Mouse (Mus musculus) left cerebral cortex, postnatal 10 days (tissue): Measurements from ENCODE around the gene Rps6kb2. TPM values are rescaled to one million over a fixed set of nuclear protein-coding genes. Genes with fewer than 3 reads are reported as not detected.

Source experiments
- DNase-seq, 2 experiments: peaks; one replicate each; pipeline ENCODE4 v3.0.0; 2021 to 2022; ENCODE audit warnings: low spot score in 2 of 2, mixed read lengths in 1 of 2; ENCODE audit errors: extremely low spot score in 1 of 2
- intact Hi-C: fragments of 180-260 bp; cut with DNase I; formaldehyde crosslinking; loops from one replicate; pipeline ENCODE4 v1.15.1; 2025
- total RNA-seq, 2 experiments: library from RNA; stranded (reverse); gene quantifications; 2 replicates each; pipeline ENCODE4 v1.2.3; 2021

Gene Rps6kb2
- total RNA-seq, 2 experiments from 2014 or later, result 34.1 to 35.0 TPM

DNA sequence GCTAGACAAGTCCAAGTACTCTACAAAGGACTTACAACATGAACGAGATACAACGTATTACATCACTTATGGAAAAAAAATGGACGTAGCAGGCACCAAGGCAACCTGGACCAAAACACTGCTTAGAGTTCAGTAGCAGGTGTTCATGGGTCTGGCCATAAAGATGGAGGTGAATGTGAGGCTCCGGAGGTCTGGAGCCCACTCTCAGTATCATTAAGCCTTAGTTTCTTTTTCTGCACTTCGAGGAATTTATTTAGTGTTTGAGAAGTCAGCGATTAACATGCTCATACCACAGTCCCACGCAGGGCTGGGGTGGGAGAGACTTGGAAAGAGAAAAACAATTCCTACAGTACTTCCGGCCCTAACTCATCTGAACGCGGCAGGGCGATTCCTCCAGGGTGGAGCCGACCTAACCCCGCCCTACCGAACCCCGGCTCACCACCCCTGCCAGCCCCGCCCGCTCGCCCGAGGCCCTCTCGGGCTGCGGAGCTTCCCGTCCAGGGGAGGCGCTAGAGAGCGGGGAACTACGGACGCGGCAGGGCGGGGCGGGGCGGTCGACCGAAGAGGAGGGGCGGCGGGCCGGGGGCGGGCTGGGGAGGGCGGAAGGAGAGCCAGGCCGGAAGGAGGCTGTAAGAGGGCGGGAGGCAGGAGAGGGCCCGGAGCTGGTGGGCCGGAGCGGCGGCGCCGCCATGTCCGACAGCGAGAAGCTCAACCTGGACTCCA lies 28.5 kb upstream of the Rps6kb2 start, which contains the start of gene Ppp1ca:
TSS of gene Ppp1ca (plus strand) at position 538 of the 723 bp plus-strand sequence.
- intact Hi-C loops, result no loop called here
- DNase-seq, result peak; percentile 88 to 97

DNA sequence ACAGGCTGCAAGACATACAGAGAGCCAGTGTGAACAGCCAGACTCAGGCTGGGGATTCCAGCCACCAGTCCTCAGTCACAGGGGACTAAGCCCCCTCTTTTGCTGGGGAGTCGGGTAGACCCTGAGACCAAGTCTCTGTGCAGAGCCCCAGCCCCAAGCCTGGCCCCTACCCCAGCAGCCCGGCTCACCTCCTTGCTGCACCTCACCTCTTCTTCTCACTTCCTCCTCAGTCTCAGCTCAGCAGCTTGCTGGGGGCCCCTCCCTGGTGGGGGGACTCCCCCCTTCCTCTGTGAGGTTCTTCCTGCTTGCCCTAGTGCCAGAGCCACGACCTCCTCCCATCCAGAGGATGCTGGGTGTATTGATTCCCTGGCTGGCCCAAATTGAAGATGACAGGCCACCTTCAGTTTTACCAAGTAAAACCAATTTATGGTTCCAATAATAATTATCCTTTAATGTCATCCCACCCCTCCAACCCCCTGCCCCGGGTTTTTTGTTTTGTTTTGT lies 27.7 kb upstream of the Rps6kb2 start, which contains the start of gene Tbc1d10c:
TSS of gene Tbc1d10c (minus strand) at position 454 of the 504 bp plus-strand sequence.
- DNase-seq, result peak in 1 of 2 experiments; percentile 48
- intact Hi-C loops, result no loop called here

DNA sequence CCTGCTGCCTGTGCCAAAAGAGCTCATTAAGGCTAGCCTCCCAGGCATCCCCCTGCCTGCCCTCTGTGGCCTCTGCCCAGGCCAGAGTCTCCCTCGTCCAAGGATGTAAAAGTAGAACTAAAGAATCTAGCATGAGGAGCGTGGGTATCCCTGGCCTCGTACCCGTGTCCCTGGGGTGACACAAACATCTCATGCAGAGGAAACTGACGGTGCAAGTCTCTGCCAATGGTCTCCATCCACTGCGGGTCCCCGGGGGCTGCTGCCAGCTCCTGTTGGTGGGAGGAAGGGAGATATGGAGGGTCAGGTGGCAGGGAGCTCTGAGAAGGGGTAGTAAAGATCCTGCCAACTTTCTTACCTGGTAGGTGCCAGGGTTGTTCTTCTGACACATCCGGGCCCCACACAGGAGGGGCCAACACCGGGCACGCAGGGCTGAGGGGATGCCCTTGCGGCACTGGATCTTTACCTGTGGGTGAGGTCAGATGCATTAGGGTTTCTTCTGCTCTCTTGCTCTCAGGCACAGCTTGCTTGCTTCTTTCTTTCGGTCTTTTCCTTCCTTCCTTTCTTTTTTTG lies 26.0 kb upstream of the Rps6kb2 start:
- intact Hi-C loops, result no loop called here
- DNase-seq, result no peak

DNA sequence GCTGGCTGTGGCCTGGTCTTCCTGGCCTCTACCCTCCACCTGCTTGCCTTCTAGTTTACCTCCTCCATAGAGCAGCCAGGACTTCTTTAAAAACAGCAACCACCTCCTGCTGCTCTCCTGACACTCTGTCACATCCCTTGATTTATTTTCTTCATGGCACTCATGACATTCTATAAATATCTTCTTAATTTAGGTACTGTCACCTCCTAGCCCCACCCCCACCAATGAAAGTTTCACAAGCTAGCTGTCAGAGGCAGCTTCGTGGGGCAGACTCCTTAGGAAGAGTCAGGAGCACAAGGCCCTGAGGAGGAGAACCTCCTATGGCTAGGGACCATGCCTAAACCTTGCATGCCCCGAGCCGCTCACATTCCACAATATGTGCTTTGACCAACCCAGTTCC lies 24.1 kb upstream of the Rps6kb2 start:
- intact Hi-C loops, result no loop called here
- DNase-seq, result no peak

DNA sequence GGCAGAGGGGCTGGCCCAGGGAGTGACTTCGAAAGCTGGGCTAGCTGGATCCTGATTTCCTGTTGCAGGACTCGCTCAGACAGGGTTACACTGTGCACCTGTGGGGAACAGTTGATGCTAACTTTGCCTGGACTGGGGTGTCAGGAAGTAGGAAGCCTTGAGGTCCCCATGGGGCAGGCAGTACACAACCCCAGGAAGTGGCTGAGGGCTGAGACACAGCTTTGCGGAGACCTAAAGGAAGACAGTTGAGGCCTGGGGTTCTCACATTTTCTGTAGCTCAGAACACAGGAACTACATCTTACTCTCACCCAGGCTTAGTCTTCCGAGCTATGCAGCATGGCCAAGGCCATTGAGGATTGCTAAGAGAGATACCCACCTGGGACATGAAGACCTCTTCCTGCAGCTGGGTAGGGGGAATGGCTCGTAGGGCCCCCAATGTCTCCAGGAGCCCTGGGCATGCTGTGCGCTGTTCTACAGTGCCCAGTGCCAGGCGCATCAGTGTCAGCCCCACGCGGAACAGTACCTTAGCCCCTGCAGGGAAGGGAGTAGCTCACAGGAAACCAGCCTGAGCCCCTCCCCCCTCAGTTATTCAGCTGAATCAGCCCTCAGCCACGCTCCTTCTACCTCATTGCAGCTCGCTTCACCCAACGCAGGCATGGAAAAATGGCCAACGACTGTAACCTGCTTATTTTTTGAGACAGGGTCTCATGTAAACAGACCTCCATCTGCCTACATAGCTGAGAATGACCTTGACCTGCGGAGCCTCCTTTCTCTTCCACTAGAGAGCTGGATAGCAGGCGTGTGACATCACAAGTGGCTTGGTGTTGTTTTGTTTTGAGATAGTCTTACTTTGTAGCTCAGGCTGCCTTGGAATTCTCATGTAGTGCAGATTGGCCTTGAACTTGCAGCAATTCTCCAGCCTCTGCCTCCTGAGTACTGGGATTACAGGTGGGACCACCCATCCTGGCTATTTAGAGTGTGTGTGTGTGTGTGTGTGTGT lies 22.1 kb upstream of the Rps6kb2 start:
- intact Hi-C loops, result no loop called here

DNA sequence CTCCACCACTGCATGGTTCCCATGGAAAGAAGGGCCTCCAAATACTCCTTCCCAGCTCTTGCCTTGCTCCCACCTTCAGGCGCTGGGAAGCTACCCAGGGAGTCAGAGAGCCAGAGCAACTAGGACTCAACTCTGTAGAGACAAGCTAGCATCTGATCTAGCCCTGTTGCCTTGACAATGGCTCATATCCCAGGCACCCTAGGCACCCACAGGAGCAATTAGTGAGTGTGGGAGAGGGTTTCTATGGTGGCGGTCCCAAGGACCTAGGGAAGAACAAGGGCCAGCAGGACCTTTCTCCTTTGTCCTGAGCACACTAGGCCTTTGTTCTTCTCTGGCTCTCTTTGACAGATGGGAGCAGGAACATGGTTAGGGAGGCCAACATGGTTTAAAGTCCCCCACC lies 20.5 kb upstream of the Rps6kb2 start:
- intact Hi-C loops, result no loop called here

More for the DNA sequence above, 22.1 kb upstream of the Rps6kb2 start:
- DNase-seq, result peak in 1 of 2 experiments; percentile 63

DNA sequence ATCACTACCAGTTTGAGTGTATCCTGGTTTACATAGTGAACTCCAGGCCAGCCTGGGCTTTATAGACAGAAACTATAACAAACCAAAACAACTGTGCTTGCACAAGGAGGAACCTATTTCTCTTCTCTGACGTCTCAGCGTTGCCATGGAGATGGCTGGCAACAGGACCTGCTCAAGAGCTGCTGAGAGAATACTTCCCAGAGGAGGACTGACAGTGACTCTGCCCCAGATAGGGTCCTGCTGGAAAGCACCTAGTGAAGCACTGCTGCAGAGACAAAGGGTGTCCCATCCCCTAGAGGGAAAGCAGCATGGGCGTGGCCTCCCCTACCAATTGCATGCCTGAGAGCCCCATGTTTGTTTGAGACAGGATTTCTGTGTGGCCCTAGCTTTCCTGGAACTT lies 18.7 kb upstream of the Rps6kb2 start:
- DNase-seq, result peak; percentile 80 to 82
- intact Hi-C loops, result no loop called here

More for the DNA sequence above, 20.5 kb upstream of the Rps6kb2 start:
- no peak for DNase-seq

DNA sequence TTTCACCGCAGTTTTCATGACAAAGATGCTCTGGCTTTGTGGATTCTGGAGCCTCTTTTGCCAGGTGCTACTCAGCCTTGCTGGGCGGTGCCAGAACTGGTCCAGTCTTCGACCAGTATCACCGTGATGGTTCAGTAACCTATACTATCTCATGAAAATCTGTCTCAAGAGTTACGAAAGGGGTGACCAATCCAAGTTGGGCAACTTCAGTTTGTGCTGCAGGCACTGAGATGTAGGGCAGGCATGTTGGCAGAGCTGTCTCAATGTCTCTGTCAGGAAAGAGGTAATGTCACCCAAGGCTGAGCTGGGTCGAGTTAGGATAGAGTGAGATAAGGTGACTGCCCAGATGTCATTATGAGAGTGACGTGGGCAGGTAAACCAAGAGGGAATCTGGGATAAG lies 17.3 kb upstream of the Rps6kb2 start:
- intact Hi-C loops, result no loop called here
- DNase-seq, result no peak

DNA sequence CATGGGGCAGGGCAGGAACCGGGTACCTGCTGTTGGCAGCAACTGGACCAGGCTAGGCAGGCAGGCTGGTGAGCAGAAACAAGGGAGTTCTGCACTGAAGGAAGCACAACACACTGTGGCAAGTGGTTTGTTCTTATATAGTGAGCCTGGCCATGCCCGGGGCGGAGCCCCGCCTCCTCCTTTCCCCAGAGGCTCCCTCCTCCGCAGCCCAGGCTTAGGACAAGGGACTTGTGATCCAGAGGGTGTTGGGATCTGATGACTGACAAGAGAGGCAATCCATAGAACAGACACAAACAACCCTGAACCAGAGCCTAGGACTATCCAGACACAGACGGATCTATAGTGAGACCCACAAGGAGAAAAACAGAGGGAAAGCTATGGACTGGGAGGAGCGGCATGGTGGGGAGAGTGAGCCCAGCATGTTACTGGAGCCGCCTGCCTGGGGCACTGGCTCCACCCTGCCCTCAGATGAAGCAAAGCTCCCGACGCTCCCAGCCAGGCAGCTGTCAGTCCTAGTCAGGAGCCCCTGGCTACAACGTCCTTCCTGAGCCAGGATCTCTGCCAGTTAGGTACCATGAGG lies 12.3 kb upstream of the Rps6kb2 start, which contains the start of gene Carns1:
TSS of gene Carns1 (minus strand) at position 112 of the 580 bp plus-strand sequence.
- peak in 1 of 2 experiments; percentile 57 for DNase-seq
- intact Hi-C loops, result no loop called here

DNA sequence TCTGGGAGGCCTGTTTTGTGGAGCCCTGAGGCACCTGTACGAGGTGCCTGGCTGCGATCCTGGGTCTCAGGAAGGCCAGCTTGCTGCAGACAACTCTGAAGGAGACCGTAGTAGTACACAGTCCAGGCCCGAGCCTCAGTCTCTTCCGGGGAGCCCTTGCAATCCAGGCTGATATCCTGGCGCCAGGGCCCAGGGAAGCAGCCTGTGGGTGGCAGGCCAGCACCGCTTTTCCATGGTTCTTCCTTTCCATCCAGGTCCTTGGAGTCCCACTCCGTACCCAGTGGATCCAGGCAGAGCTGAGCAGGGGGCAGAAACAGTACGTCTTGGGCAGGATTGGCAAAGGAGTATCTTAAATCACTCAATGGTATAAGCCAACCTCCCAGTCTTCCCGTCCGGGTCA lies 9.8 kb upstream of the Rps6kb2 start:
- intact Hi-C loops, result no loop called here
- no peak for DNase-seq

DNA sequence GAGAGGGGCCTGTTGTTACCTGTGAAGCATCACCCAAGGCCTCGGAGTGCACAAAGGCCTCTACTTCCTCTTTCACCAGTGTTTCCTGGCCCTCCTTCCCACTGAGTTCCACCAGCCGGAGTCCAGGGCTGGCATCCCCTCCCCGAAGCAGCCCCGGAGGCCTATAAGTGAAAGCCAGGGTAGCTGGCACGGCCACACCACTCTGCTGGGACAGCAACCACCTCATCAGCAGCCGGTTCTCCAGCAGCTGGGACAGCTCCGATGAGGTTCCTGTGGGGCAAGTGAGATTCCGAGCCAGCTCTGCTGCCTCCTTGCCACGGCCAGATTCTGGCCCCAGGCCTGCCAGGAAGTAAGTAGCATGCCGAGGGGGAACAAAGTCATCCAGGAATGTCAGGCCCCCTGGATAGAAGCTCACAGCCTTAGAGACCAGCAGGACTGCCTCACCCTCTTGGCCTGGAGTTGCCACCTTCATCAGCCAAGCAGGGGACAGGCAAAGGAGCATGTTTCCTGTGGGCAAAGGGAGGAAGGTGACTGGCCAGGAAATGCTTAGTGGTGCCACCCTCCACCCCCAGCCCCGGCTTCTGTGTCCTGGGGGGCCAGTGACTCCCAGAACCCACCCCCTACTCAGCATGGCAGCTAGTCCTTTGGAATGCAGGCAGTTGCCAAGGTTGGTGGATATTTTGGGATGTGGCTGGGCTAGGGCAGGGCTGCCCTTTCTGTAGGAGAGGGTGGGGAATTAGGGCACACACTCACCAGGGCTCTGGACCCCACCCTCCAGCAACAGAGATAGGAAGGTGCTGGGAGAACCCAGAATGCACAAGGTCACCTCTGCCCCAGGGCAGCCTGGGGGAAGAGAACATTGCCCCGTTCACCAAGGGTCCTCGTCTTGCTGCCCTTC lies 8.5 kb upstream of the Rps6kb2 start:
- peak in 1 of 2 experiments; percentile 39 for DNase-seq
- intact Hi-C loops, result no loop called here

DNA sequence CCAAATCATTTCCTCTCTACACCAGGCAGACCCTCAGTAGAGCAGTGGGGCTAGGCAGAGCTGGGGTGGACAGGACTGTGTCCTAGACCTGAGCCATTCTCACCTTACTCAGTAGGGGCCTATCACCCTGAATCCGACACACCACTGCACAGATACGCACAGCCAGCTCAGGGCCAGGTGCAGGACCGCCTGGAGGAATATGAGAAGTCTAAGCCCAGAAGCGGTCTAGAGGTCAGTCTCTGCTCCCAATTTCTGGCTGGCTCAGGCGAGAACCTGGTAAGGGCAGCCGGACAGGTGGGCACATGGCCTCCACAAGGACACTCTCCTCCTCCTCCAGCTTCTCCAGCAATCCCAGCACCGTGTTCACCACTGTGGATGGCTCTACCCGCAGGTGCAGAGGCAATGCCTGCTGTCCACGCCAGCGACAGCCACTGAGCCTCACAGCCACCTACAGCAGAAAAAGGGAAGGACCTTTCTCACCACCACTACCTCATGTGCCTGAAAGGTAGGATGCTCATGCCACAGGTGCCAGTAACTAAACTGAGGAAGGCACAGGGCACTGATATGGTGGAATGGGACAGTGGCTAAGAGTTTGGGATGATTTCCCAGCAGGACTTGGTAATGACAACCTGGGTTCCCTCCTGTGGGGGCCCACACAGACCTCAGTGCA lies 7.7 kb upstream of the Rps6kb2 start:
- intact Hi-C loops, result no loop called here
- no peak for DNase-seq

DNA sequence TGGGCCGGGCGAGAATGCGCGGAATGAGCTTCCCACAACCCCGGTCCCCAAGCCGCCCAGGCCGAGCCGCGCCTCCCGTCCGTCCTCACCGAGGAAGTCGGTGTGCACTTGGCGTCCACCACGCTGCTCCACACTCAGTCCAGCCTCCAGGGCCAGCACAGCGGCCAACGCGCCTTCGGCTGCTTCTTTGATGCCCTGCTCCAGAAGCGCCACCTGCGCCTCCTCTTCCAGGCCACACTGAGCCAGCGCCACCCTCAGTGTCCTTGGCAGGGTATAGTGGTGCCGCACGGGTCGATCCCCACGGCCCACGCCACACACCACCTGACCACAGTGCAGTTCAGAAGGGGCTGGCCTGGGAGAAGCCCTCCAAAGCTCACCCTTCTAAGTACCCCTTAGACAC lies 6.7 kb upstream of the Rps6kb2 start:
- intact Hi-C loops, result no loop called here
- no peak for DNase-seq

DNA sequence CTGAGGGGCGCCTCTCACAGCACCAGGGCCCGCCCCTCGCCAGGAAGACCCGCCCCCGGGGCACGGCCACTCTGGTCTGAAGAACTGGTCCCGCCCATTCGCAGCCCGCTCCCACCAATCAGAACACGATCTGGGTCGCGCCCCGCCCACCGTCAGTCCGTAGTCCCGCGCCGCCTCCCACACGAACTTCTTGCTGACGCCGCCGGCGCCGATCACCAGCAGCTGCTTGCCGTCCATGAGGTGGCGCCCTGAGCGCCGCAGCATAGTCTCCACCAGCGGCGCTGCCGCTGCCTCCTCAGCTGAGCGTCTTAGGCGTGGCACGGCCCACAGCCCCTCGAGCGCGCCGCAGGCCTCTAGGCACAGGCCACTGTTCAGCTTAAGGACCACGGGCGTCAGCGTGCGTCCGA lies 6.2 kb upstream of the Rps6kb2 start:
- peak; percentile 99 to 100 for DNase-seq
- intact Hi-C loops, result no loop called here

DNA sequence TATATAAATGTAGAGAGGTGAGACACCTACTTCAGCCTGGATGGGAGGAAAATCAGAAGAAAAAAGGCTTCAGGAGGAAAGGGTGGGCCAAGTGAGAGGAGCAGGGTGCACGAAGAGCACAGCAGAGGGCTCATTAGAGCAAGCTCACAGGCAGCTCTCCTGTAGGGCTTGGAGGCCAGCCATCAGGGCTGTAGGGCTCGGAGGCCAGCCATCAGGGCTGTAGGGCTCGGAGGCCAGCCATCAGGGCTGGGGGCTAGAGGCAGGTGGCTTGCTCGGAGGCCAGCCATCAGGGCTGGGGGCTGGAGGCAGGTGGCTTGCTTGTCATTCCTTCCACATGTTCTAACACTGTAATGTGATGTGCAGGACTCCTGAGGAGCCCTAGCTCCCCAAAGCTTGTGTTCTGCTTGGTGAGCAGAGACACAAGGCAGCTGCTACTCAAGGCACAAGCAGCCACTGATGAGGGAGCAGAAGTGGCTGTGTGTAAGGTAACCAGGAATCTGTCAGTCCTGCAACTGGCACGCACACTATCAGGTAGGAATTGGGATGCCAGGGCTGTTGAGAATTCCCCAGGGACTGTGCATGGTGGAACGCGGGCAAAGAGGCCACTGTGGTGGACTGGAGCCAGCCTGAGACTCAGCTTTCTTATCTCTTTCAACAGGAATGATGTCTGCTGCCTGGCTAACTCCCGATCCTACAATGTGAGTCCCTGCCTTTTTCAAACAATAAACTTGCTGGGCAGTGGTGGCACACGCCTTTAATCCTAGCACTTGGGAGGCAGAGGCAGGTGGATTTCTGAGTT lies 3.7 kb upstream of the Rps6kb2 start:
- intact Hi-C loops, result no loop called here
- no peak for DNase-seq

DNA sequence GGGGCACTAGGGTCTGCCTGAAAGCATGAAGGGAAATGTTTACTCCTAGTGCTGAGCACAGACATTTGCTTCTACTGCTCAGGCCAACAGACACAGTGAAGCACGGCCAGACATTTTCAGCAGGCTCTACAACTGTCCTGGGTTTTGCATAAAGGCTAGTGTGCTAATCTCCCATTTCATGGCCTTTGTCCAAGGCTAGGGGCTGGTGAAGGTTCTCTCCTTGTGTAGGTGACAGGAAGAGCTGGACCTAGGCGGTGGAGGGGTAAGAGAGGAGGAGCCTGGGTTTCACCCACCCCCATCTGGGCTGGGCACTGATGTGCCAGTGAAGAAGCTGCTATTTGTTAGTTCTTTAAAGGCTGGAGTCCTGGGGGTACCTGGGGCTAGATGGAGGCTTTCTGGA lies 1.6 kb upstream of the Rps6kb2 start:
- intact Hi-C loops, result no loop called here
- peak in 1 of 2 experiments; percentile 36 for DNase-seq
